Mouse (Mus musculus) naive thymus-derived CD4-positive, alpha-beta T cell, adult 5 months (primary cell): ENCODE results near the gene Zfp119a. TPM values are rescaled to one million over a fixed set of nuclear protein-coding genes. Genes with fewer than 3 reads are reported as not detected.

ENCODE experiments used
- polyA plus RNA-seq: library from polyadenylated mRNA; unstranded; fragments of 100-300 nt; shearing (Covaris generic); gene quantifications from one replicate; pipeline ENCODE4 v1.2.1, GENCODE M21; 2017

Gene Zfp119a
- polyA plus RNA-seq: 11.7 TPM

GRCm38 (mm10) chr17:55878636-55879369, at the start of gene Zfp119a:
Gene Zfp119a (minus strand): TSS chr17:55878930.

Other genes starting within 250 kb of the Zfp119a start
- gene Pot1b, start 166.3 kb downstream of the Zfp119a start, polyA plus RNA-seq: 15.3 TPM
- not detected for gene Adgre4, start 128.9 kb downstream of the Zfp119a start, polyA plus RNA-seq
- gene Zfp959, start 13.2 kb upstream of the Zfp119a start, polyA plus RNA-seq: 36.8 TPM
- 6.5 TPM for gene Zfp119b, start 70.6 kb upstream of the Zfp119a start, polyA plus RNA-seq
- not detected for gene Ebi3, start 73.7 kb upstream of the Zfp119a start, polyA plus RNA-seq
- gene Yju2, start 80.2 kb upstream of the Zfp119a start, polyA plus RNA-seq: 44.7 TPM
- gene Shd, start 91.5 kb upstream of the Zfp119a start, polyA plus RNA-seq: not detected
- not detected for gene Fsd1, start 107.6 kb upstream of the Zfp119a start, polyA plus RNA-seq
- 0.77 TPM for gene Stap2, start 126.7 kb upstream of the Zfp119a start, polyA plus RNA-seq
- gene Mpnd, start 126.8 kb upstream of the Zfp119a start, polyA plus RNA-seq: 122 TPM
- 155 TPM for gene Sh3gl1, start 157.7 kb upstream of the Zfp119a start, polyA plus RNA-seq
- gene Chaf1a, start 161.5 kb upstream of the Zfp119a start, polyA plus RNA-seq: 1.1 TPM
- 74.5 TPM for gene Ubxn6, start 196.1 kb upstream of the Zfp119a start, polyA plus RNA-seq
- 159 TPM for gene Hdgfl2, start 200.7 kb upstream of the Zfp119a start, polyA plus RNA-seq
- gene Plin4, start 230.9 kb upstream of the Zfp119a start, polyA plus RNA-seq: not detected
- gene Plin5, start 238.7 kb upstream of the Zfp119a start, polyA plus RNA-seq: not detected
- gene Lrg1, start 243.1 kb upstream of the Zfp119a start, polyA plus RNA-seq: not detected